Mouse (Mus musculus) MEL (cell line): Measurements from ENCODE around the gene Npsr1. TPM values are rescaled to one million over a fixed set of nuclear protein-coding genes. Genes with fewer than 3 reads are reported as not detected.

Experiments used
- DNase-seq: peaks from one replicate; pipeline ENCODE4 v3.0.0; 2011; ENCODE audit warnings: low read depth, low spot score
- H3K27ac ChIP-seq: 2 replicates; pipeline ENCODE4 v1.5.1; 2012; ENCODE audit warnings: low read depth, mild to moderate bottlenecking, control low read depth, low read length, moderate library complexity; ENCODE audit not compliant: control insufficient read depth
- H3K27me3 ChIP-seq, 2 experiments: fragments of 150-350 bp in 1 of 2; sonication (generic) in 1 of 2; 2 replicates each; pipeline ENCODE4 v1.6.1; 2012; ENCODE audit warnings: low read length in 2 of 2, mild to moderate bottlenecking in 2 of 2, improper control_type of control experiment in 1 of 2, moderate library complexity in 1 of 2; ENCODE audit not compliant: insufficient read depth in 2 of 2, control insufficient read depth in 1 of 2
- H3K36me3 ChIP-seq, 2 experiments: 2 replicates each; pipeline ENCODE4 v1.6.1; 2012 to 2014; ENCODE audit warnings: low read length in 2 of 2, improper control_type of control experiment in 1 of 2, inconsistent platforms in 1 of 2, mild to moderate bottlenecking in 1 of 2; ENCODE audit not compliant: insufficient read depth in 2 of 2, control insufficient read depth in 1 of 2
- H3K4me1 ChIP-seq, 2 experiments: fragments of 150-350 bp in 1 of 2; sonication (generic) in 1 of 2; 2 replicates each; pipeline ENCODE4 v1.6.1; 2012; ENCODE audit warnings: low read length in 2 of 2, improper control_type of control experiment in 1 of 2, mild to moderate bottlenecking in 1 of 2; ENCODE audit not compliant: insufficient read depth in 2 of 2, control insufficient read depth in 1 of 2
- H3K4me3 ChIP-seq, 2 experiments: fragments of 150-350 bp in 1 of 2; sonication (generic) in 1 of 2; 2 replicates each; pipeline ENCODE4 v1.5.1; 2012; ENCODE audit warnings: low read depth in 2 of 2, low read length in 2 of 2, mild to moderate bottlenecking in 2 of 2, moderate library complexity in 2 of 2, control low read depth in 1 of 2, improper control_type of control experiment in 1 of 2; ENCODE audit not compliant: control insufficient read depth in 1 of 2, insufficient read depth in 1 of 2
- H3K79me2 ChIP-seq: 2 replicates; pipeline ENCODE4 v1.6.1; 2012; ENCODE audit warnings: mild to moderate bottlenecking, low read length, moderate library complexity; ENCODE audit not compliant: control insufficient read depth, poor library complexity, insufficient read depth
- H3K9ac ChIP-seq: 2 replicates; pipeline ENCODE4 v1.6.1; 2012; ENCODE audit warnings: low read depth, mild to moderate bottlenecking, control low read depth, low read length, moderate library complexity; ENCODE audit not compliant: control insufficient read depth, poor library complexity, severe bottlenecking
- H3K9me3 ChIP-seq: fragments of 150-350 bp; sonication (generic); replicated peaks from 2 replicates; pipeline ENCODE4 v1.6.1; 2012; ENCODE audit warnings: mild to moderate bottlenecking, low read length, improper control_type of control experiment, moderate library complexity; ENCODE audit not compliant: insufficient read depth
- CHD1 ChIP-seq: IDR thresholded peaks from 2 replicates; pipeline ENCODE4 v1.6.1; 2012; ENCODE audit warnings: low read depth, mild to moderate bottlenecking, inconsistent platforms, low read length, improper control_type of control experiment
- E2F4 ChIP-seq: IDR thresholded peaks from 2 replicates; pipeline ENCODE4 v1.6.1; 2011; ENCODE audit warnings: low read depth, low read length, improper control_type of control experiment, borderline replicate concordance
- ELF1 ChIP-seq: IDR thresholded peaks from 2 replicates; pipeline ENCODE4 v1.6.1; 2014; ENCODE audit warnings: low read depth, mild to moderate bottlenecking, inconsistent platforms, low read length, improper control_type of control experiment, moderate library complexity
- EP300 ChIP-seq, 2 experiments: IDR thresholded peaks; 2 replicates each; pipeline ENCODE4 v1.6.1; 2011; ENCODE audit warnings: improper control_type of control experiment in 2 of 2, low read length in 2 of 2, low read depth in 1 of 2, mild to moderate bottlenecking in 1 of 2
- ETS1 ChIP-seq: IDR thresholded peaks from 2 replicates; pipeline ENCODE4 v1.6.1; 2012; ENCODE audit warnings: low read depth, mild to moderate bottlenecking, inconsistent platforms, low read length, improper control_type of control experiment, moderate library complexity
- GABPA ChIP-seq: IDR thresholded peaks from 2 replicates; pipeline ENCODE4 v1.6.1; 2012; ENCODE audit warnings: low read depth, mild to moderate bottlenecking, inconsistent platforms, low read length, improper control_type of control experiment, moderate library complexity
- GATA1 ChIP-seq: IDR thresholded peaks from 2 replicates; pipeline ENCODE4 v1.6.1; 2011; ENCODE audit warnings: low read depth, low read length, improper control_type of control experiment
- JUND ChIP-seq: IDR thresholded peaks from 2 replicates; pipeline ENCODE4 v1.6.1; 2011; ENCODE audit warnings: low read depth, mild to moderate bottlenecking, improper control_type of control experiment, low read length
- KAT2A ChIP-seq: conservative IDR thresholded peaks from 2 replicates; pipeline ENCODE4 v1.6.1; 2012; ENCODE audit warnings: low read depth, low read length, improper control_type of control experiment, inconsistent platforms
- MAFK ChIP-seq: IDR thresholded peaks from 2 replicates; pipeline ENCODE4 v1.6.1; 2011; ENCODE audit warnings: low read depth, mild to moderate bottlenecking, low read length, improper control_type of control experiment, borderline replicate concordance
- MAZ ChIP-seq: IDR thresholded peaks from 2 replicates; pipeline ENCODE4 v1.6.1; 2012; ENCODE audit warnings: low read depth, mild to moderate bottlenecking, inconsistent platforms, low read length, improper control_type of control experiment
- MEF2A ChIP-seq: IDR thresholded peaks from 2 replicates; pipeline ENCODE4 v1.6.1; 2014; ENCODE audit warnings: low read depth, mild to moderate bottlenecking, inconsistent platforms, low read length, improper control_type of control experiment; ENCODE audit not compliant: poor library complexity, insufficient replicate concordance, severe bottlenecking; ENCODE audit errors: extremely low read depth
- MXI1 ChIP-seq: IDR thresholded peaks from 2 replicates; pipeline ENCODE4 v1.6.1; 2011; ENCODE audit warnings: mild to moderate bottlenecking, low read depth, low read length, improper control_type of control experiment
- MYC ChIP-seq: IDR thresholded peaks from 2 replicates; pipeline ENCODE4 v1.6.1; 2011; ENCODE audit warnings: low read depth, mild to moderate bottlenecking, low read length, improper control_type of control experiment, moderate library complexity
- NELFE ChIP-seq: IDR thresholded peaks from 2 replicates; pipeline ENCODE4 v1.6.1; 2011; ENCODE audit warnings: low read depth, low read length, improper control_type of control experiment
- NRF1 ChIP-seq: IDR thresholded peaks from 2 replicates; pipeline ENCODE4 v1.6.1; 2014; ENCODE audit warnings: low read depth, mild to moderate bottlenecking, inconsistent platforms, low read length, improper control_type of control experiment, moderate library complexity; ENCODE audit not compliant: poor library complexity, insufficient read depth, severe bottlenecking
- POLR2A ChIP-seq, 2 experiments: IDR thresholded peaks; 2 replicates each; pipeline ENCODE4 v1.6.1; 2011 to 2012; ENCODE audit warnings: low read length in 2 of 2, mild to moderate bottlenecking in 2 of 2, control low read depth in 1 of 2, improper control_type of control experiment in 1 of 2, low read depth in 1 of 2, moderate library complexity in 1 of 2; ENCODE audit not compliant: control insufficient read depth in 1 of 2, insufficient read depth in 1 of 2, poor library complexity in 1 of 2
- POLR2AphosphoS2 ChIP-seq: IDR thresholded peaks from 2 replicates; pipeline ENCODE4 v1.6.1; 2011; ENCODE audit warnings: low read length, improper control_type of control experiment
- POLR2AphosphoS5 ChIP-seq: IDR thresholded peaks from 2 replicates; pipeline ENCODE4 v1.6.1; 2012; ENCODE audit warnings: low read depth, borderline replicate concordance, mild to moderate bottlenecking, inconsistent platforms, low read length, moderate library complexity, mixed read lengths
- RAD21 ChIP-seq: IDR thresholded peaks from 2 replicates; pipeline ENCODE4 v1.6.1; 2011; ENCODE audit warnings: mild to moderate bottlenecking, low read depth, low read length, improper control_type of control experiment
- RCOR1 ChIP-seq: IDR thresholded peaks from 2 replicates; pipeline ENCODE4 v1.6.1; 2012; ENCODE audit warnings: low read depth, mild to moderate bottlenecking, inconsistent platforms, low read length, improper control_type of control experiment
- SIN3A ChIP-seq: IDR thresholded peaks from 2 replicates; pipeline ENCODE4 v1.6.1; 2012; ENCODE audit warnings: low read length, improper control_type of control experiment, inconsistent platforms
- TAL1 ChIP-seq: IDR thresholded peaks from 2 replicates; pipeline ENCODE4 v1.6.1; 2012; ENCODE audit warnings: mild to moderate bottlenecking, inconsistent platforms, low read length, moderate library complexity, mixed read lengths
- TCF12 ChIP-seq: IDR thresholded peaks from 2 replicates; pipeline ENCODE4 v1.6.1; 2014; ENCODE audit warnings: low read depth, mild to moderate bottlenecking, inconsistent platforms, low read length, improper control_type of control experiment, moderate library complexity
- USF1 ChIP-seq: IDR thresholded peaks from 2 replicates; pipeline ENCODE4 v1.6.1; 2014; ENCODE audit warnings: low read depth, mild to moderate bottlenecking, inconsistent platforms, low read length, improper control_type of control experiment, moderate library complexity
- USF2 ChIP-seq, 2 experiments: IDR thresholded peaks; 2 replicates each; pipeline ENCODE4 v1.6.1; 2011 to 2012; ENCODE audit warnings: improper control_type of control experiment in 2 of 2, low read length in 2 of 2, borderline replicate concordance in 1 of 2, inconsistent platforms in 1 of 2, low read depth in 1 of 2, mild to moderate bottlenecking in 1 of 2; ENCODE audit not compliant: insufficient read depth in 1 of 2
- ZC3H11A ChIP-seq: IDR thresholded peaks from 2 replicates; pipeline ENCODE4 v1.6.1; 2012; ENCODE audit warnings: low read depth, mild to moderate bottlenecking, inconsistent platforms, low read length, improper control_type of control experiment
- ZKSCAN1 ChIP-seq: IDR thresholded peaks from 2 replicates; pipeline ENCODE4 v1.6.1; 2012; ENCODE audit warnings: low read depth, mild to moderate bottlenecking, inconsistent platforms, low read length, improper control_type of control experiment, moderate library complexity
- ZMIZ1 ChIP-seq: IDR thresholded peaks from 2 replicates; pipeline ENCODE4 v1.6.1; 2012; ENCODE audit warnings: low read depth, mild to moderate bottlenecking, inconsistent platforms, low read length, improper control_type of control experiment, moderate library complexity
- ZNF384 ChIP-seq: IDR thresholded peaks from 2 replicates; pipeline ENCODE4 v1.6.1; 2012; ENCODE audit warnings: low read depth, mild to moderate bottlenecking, inconsistent platforms, low read length, improper control_type of control experiment
- polyA plus RNA-seq, 2 experiments: library from polyadenylated mRNA; stranded (reverse) in 1 of 2; unstranded in 1 of 2; fragments of >175 nt in 1 of 2; fragments of >200 nt in 1 of 2; gene quantifications; 2 replicates each; pipeline versions ENCODE4 v1.2.1 to v1.2.4; 2012; ENCODE audit warnings: low replicate concordance in 2 of 2, low read depth in 1 of 2; ENCODE audit not compliant: insufficient read length in 2 of 2, insufficient read depth in 1 of 2, missing spikeins in 1 of 2
- total RNA-seq: library from RNA; depleted of rRNA; stranded (reverse); fragments of 300-350 nt; gene quantifications from 2 replicates; pipeline ENCODE4 v1.2.3, GENCODE M21; 2012; rRNA removed

Npsr1 gene
- total RNA-seq (not detected in 2 replicates), polyA plus RNA-seq (under 1 TPM in 1 of 2 experiments, not detected in 1; 0.08 TPM)

- no peaks in the 10 kb centered on the region for H3K9me3 ChIP-seq
- H3K9ac ChIP-seq: no peak within 1 kb of the TSS
- H3K4me1 ChIP-seq: no peaks in the 10 kb centered on the region
- H3K4me3 ChIP-seq: no peak within 1 kb of the TSS
- no peak within 1 kb of the TSS for H3K27ac ChIP-seq
- H3K27me3 ChIP-seq: no peaks in the 10 kb centered on the region
- DNase-seq: no peak
- no peaks in the 10 kb centered on the region for H3K36me3 ChIP-seq
- TF ChIP-seq POLR2AphosphoS2 (no peak), ELF1 (no peak), ZNF384 (no peak), KAT2A (no peak), RCOR1 (no peak), MAZ (no peak), JUND (no peak), SIN3A (no peak), ZC3H11A (no peak), NELFE (no peak), MAFK (no peak), RAD21 (no peak), TCF12 (no peak), MXI1 (no peak), POLR2AphosphoS5 (no peak), GATA1 (no peak), NRF1 (no peak)
- no peaks in the 10 kb centered on the region for H3K79me2 ChIP-seq
These were observed at the start of gene Npsr1 for GRCm38 (mm10) chr9:24097696-24098095. Npsr1 (plus strand) TSS chr9:24097996.

GRCm38 (mm10) chr9:24051538-24051937 lies 46.3 kb upstream of the Npsr1 start:
- no peaks in the 10 kb centered on the region for H3K9me3 ChIP-seq
- H3K36me3 ChIP-seq: no peaks in the 10 kb centered on the region
- no peaks in the 10 kb centered on the region for H3K79me2 ChIP-seq
- no peaks in the 10 kb centered on the region for H3K4me1 ChIP-seq
- H3K4me3 ChIP-seq: no peak overlapping the region
- no peak overlapping the region for H3K27ac ChIP-seq
- no peak overlapping the region for H3K9ac ChIP-seq
- DNase-seq: no peak
- TF ChIP-seq MYC (no peak), MEF2A (no peak), RAD21 (no peak), USF1 (no peak), SIN3A (no peak), CHD1 (no peak), ELF1 (no peak), ZC3H11A (no peak), POLR2A (IDR thresholded peaks at IDR 0.05; ENCODE audit: control insufficient read depth in 1 of 2, insufficient read depth in 1 of 2, low read depth in 1 of 2, low read length in 2 of 2, poor library complexity in 1 of 2) (no peak), KAT2A (no peak), EP300 (IDR thresholded peaks at IDR 0.05; ENCODE audit: low read depth in 1 of 2, low read length in 2 of 2) (no peak), E2F4 (no peak), ZMIZ1 (no peak), ZKSCAN1 (no peak), TAL1 (no peak), GABPA (no peak), ETS1 (no peak), USF2 (IDR thresholded peaks at IDR 0.05; ENCODE audit: borderline replicate concordance in 1 of 2, insufficient read depth in 1 of 2, low read depth in 1 of 2, low read length in 2 of 2) (no peak)
- TF ChIP-seq, all 39 proteins: peak for 0
- no peaks in the 10 kb centered on the region for H3K27me3 ChIP-seq
